Mouse (Mus musculus): ENCODE measurements at regions not wholly inside any gene's neighbourhood (a gene's known extent, or its start where the extent isn't known, plus 50 kb on each side); places are given as distances from the start of the nearest gene placed in this dataset.

DNA sequence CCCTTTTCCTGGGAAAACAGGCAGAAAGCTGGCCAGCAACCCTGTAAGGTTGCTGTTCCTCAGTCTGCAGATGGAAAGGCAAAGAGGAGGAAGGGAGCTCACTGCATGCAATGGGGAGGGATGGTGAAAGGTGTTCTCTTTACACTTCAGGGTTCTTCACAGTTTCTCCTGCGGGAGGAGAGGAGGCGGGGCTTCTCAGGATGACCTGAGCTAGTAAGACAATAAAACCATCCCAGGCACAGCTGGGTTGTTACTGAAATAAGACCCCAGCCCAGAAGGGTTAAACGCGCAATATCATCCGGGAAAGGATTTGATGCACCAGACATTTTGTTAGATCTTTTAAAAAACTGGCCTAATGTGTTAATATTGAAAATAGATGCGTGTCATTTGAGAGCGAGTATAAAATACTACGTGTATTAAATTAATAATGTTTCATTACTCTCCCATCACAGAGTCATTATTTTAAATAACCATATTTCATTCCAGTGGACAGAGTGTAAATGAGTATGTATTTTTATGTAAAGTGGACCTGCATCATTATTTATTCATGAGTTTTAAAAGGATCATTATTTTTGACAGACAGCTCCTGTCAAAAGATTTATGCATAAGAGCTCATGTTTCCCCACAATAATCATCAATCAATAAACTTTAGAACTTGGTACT, 409.8 kb downstream of the Rnd3 start:
- H3K27me3 ChIP-seq (ENCODE audit: control insufficient read depth, insufficient read depth, low read length): no peaks in the 10 kb centered on the region
- ATAC-seq (ENCODE audit: low FRiP score): no peak
- no peak overlapping the region for H3K4me2 ChIP-seq (replicated peaks)
- H3K9me3 ChIP-seq (ENCODE audit: control insufficient read depth, low read length): no peaks in the 10 kb centered on the region
- H3K36me3 ChIP-seq (replicated peaks; ENCODE audit: control insufficient read depth, insufficient read depth): no peaks in the 10 kb centered on the region
- no peak overlapping the region for H3K4me3 ChIP-seq (replicated peaks; ENCODE audit: low read length)
- H3K27ac ChIP-seq: no peak overlapping the region
- peaks cover 22% of the 10 kb centered on the region for H3K4me1 ChIP-seq (replicated peaks; ENCODE audit: control insufficient read depth, insufficient read depth, low read length)
- DNase-seq (ENCODE audit: low spot score): no peak
- no peak overlapping the region for H3K9ac ChIP-seq
- WGBS: 32% methylated on average over 8 of the region's 8 CpGs

DNA sequence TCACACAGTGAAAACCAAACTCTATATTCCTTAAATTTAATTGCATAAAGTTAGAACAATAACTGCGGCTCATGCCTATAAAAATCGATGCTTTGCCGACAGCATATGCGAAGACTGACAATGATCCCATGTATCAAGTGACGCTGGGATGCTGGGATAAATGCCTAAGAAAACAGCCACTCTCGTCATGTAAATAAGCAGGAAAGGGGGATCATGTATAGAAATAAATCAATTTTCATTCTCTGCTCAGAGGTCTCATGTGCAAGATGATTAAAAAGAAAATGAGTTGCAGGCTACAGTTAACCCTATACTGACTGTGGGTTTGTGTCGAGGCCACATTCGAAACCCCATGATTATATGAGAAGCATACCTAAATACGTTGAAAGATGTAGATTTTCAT, 411.2 kb downstream of the Rnd3 start:
- Histone ChIP-seq H3K9me3 (ENCODE audit: control insufficient read depth, low read length) (no peaks in the 10 kb centered on the region), H3K4me3 (replicated peaks; ENCODE audit: low read length) (no peak overlapping the region), H3K27ac (peak overlapping the region; percentile 59), H3K36me3 (replicated peaks; ENCODE audit: control insufficient read depth, insufficient read depth) (no peaks in the 10 kb centered on the region), H3K4me2 (replicated peaks) (no peak overlapping the region), H3K27me3 (ENCODE audit: control insufficient read depth, insufficient read depth, low read length) (no peaks in the 10 kb centered on the region), H3K9ac (0 out of 2 replicates have a peak overlapping the region, but pooled peaks have one; percentile 10), H3K4me1 (replicated peaks; ENCODE audit: control insufficient read depth, insufficient read depth, low read length) (peaks cover 22% of the 10 kb centered on the region)
- WGBS: 42% methylated on average over 9 of the region's 9 CpGs
- ATAC-seq (ENCODE audit: low FRiP score): no peak
- no peak for DNase-seq (ENCODE audit: low spot score)

DNA sequence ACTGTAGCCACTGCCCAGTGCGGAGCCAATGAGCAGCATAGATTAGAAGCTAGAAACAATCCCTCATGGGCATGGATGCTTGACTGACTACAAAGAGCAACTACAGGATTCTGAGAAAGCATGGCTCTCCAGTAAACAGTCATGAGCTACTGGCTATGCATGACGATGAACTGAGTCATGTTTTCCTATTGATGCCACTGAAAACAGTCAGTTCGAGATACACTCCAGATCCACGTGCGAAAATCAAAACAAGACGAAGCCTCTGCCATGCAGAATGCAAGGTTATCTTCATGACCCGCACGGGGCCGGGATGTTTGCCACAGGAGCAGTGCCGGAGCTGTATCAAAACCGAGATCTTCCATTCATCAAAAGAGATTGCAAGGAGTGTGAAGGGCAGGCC, 413.9 kb downstream of the Rnd3 start:
- no peak overlapping the region for H3K9ac ChIP-seq
- H3K27ac ChIP-seq: no peak overlapping the region
- no peaks in the 10 kb centered on the region for H3K36me3 ChIP-seq (replicated peaks; ENCODE audit: control insufficient read depth, insufficient read depth)
- no peak overlapping the region for H3K4me2 ChIP-seq (replicated peaks)
- H3K27me3 ChIP-seq (ENCODE audit: control insufficient read depth, insufficient read depth, low read length): no peaks in the 10 kb centered on the region
- WGBS: 90% methylated on average over 11 of the region's 11 CpGs
- peaks cover 22% of the 10 kb centered on the region for H3K4me1 ChIP-seq (replicated peaks; ENCODE audit: control insufficient read depth, insufficient read depth, low read length)
- H3K4me3 ChIP-seq (replicated peaks; ENCODE audit: low read length): no peak overlapping the region
- H3K9me3 ChIP-seq (ENCODE audit: control insufficient read depth, low read length): no peaks in the 10 kb centered on the region
- ATAC-seq (ENCODE audit: low FRiP score) (no peak), DNase-seq (ENCODE audit: low spot score) (no peak)

DNA sequence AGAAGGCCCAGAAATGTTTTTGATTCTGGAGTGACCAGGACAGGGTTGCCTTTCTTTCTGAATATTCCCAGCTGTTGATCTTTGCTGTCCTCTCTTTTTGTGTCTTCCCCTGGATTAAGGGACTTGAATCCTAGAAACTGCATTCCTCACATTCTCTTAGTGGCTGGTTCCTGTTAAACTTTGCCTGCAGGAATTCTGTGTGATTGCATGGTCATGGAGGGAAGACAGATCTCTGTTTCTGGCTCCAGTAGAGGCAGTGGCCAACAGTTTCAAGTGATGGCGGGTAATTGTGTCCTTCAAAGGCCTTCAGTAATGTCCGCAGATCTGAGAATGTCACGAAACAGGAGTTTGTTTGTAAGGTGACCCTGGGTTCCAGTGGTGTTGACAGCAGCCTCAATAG, 410.1 kb upstream of the Mmadhc start:
- peaks cover 9% of the 10 kb centered on the region for H3K4me1 ChIP-seq (replicated peaks; ENCODE audit: control insufficient read depth, insufficient read depth, low read length)

DNA sequence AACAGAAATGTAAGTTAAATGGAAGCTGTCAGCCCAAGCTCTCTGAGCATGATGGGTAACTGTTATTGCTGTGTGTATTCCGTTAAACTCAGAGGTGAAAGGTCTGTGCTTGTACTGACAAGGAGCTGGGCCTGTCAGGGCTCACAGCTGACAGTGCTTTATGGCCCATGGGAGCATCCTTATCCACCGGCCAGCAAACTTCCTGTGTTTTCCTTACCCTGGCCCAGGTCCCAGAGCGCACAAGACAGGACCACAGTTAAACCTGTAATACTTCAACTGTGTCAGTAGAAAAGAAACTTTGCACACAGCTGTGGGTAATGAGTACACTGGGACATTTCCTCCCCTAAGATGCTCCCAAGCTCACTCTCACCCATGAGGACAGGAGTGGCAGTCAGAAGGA, 407.7 kb upstream of the Mmadhc start:
- peaks cover 12% of the 10 kb centered on the region for H3K4me1 ChIP-seq (replicated peaks; ENCODE audit: control insufficient read depth, insufficient read depth, low read length)
- H3K9ac ChIP-seq: no peak overlapping the region
- H3K4me2 ChIP-seq (replicated peaks): no peak overlapping the region
- ATAC-seq (ENCODE audit: low FRiP score) (no peak), DNase-seq (ENCODE audit: low spot score) (no peak)
- no peaks in the 10 kb centered on the region for H3K27me3 ChIP-seq (ENCODE audit: control insufficient read depth, insufficient read depth, low read length)
- no peak overlapping the region for H3K4me3 ChIP-seq (replicated peaks; ENCODE audit: low read length)
- no peaks in the 10 kb centered on the region for H3K9me3 ChIP-seq (ENCODE audit: control insufficient read depth, low read length)
- 48% methylated on average over 3 of the region's 3 CpGs for WGBS
- H3K36me3 ChIP-seq (replicated peaks; ENCODE audit: control insufficient read depth, insufficient read depth): no peaks in the 10 kb centered on the region
- H3K27ac ChIP-seq: no peak overlapping the region

More for the DNA sequence above, 410.1 kb upstream of the Mmadhc start:
- Histone ChIP-seq H3K9me3 (ENCODE audit: control insufficient read depth, low read length) (no peaks in the 10 kb centered on the region), H3K36me3 (replicated peaks; ENCODE audit: control insufficient read depth, insufficient read depth) (no peaks in the 10 kb centered on the region), H3K27ac (no peak overlapping the region), H3K4me3 (replicated peaks; ENCODE audit: low read length) (no peak overlapping the region), H3K9ac (no peak overlapping the region), H3K27me3 (ENCODE audit: control insufficient read depth, insufficient read depth, low read length) (no peaks in the 10 kb centered on the region), H3K4me2 (replicated peaks) (no peak overlapping the region)
- WGBS: 61% methylated on average over 3 of the region's 3 CpGs
- DNase-seq (ENCODE audit: low spot score) (no peak), ATAC-seq (ENCODE audit: low FRiP score) (no peak)

DNA sequence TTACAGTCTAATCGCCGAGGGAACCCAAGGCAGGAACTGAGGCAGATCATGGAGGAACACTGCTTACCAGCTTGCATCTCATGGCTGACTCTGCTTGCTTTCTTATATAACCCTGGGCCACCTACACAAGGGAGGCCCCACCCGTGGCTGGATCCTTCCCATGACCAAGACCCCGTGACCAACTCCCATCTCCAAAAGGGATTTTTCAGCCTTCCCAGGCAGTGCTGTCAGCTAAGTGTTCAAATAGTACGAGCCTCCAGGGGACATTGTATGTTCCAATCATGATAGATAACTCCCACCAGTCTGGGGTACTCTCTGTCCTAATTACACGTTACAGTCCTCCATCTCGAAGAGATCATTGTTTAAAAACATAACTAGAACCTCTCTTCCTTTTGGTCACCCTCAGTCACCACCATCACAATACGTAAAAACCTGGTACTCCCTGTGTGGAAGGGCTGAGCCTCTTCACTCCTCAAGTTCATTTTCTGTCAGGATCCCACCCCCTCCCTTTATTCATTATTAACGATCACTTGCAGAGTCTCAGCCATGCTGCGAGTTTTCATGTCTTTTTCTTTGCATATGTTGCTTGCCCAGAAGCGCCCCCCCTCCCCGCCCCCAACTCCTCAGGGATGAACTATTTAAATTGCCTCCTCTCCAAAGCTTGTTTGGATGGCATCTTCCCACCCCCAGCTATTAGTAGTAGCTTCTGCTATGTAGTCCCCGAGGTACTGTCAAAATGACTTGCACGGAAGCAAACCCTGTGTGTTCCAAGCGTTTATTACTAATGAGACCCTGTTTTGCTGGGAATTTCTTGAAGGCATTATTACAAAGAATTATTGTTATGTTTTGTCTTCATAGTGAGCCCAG, 406.2 kb upstream of the Mmadhc start:
- no peak overlapping the region for H3K4me3 ChIP-seq (replicated peaks; ENCODE audit: low read length)
- WGBS: 45% methylated on average over 15 of the region's 15 CpGs
- DNase-seq (ENCODE audit: low spot score): peak; percentile 40
- H3K4me2 ChIP-seq (replicated peaks): no peak overlapping the region
- no peak overlapping the region for H3K9ac ChIP-seq
- no peaks in the 10 kb centered on the region for H3K36me3 ChIP-seq (replicated peaks; ENCODE audit: control insufficient read depth, insufficient read depth)
- no peaks in the 10 kb centered on the region for H3K9me3 ChIP-seq (ENCODE audit: control insufficient read depth, low read length)
- ATAC-seq (ENCODE audit: low FRiP score): peak; percentile 60; the same call in 1 of the 2 replicates
- H3K27me3 ChIP-seq (ENCODE audit: control insufficient read depth, insufficient read depth, low read length): no peaks in the 10 kb centered on the region
- H3K27ac ChIP-seq: 0 out of 2 replicates have a peak overlapping the region, but pooled peaks have one; percentile 47
- H3K4me1 ChIP-seq (replicated peaks; ENCODE audit: control insufficient read depth, insufficient read depth, low read length): peaks cover 12% of the 10 kb centered on the region

DNA sequence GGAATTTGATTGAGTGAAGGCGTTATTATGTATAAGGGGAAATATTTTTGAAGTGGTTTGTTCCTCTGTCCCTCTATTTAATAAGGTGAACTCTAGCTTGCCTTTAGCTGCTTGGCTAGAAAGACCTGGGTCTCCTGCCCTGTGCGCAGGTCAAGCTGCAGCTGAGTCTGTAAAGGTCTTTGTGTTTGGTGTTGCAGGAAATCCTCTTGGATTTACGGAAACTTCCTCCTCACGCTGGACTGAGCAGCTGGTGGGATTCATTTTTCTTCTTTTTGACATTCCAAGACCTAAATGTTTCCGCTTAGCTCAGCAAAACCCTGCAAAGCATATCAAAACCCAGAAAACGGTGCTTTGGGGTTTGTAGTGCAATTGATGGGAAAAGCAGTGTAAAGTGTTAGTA, 402.2 kb upstream of the Mmadhc start:
- no peaks in the 10 kb centered on the region for H3K27me3 ChIP-seq (ENCODE audit: control insufficient read depth, insufficient read depth, low read length)
- no peak overlapping the region for H3K27ac ChIP-seq
- no peaks in the 10 kb centered on the region for H3K9me3 ChIP-seq (ENCODE audit: control insufficient read depth, low read length)
- DNase-seq (ENCODE audit: low spot score): no peak
- peaks cover 12% of the 10 kb centered on the region for H3K4me1 ChIP-seq (replicated peaks; ENCODE audit: control insufficient read depth, insufficient read depth, low read length)
- H3K36me3 ChIP-seq (replicated peaks; ENCODE audit: control insufficient read depth, insufficient read depth): no peaks in the 10 kb centered on the region
- no peak for ATAC-seq (ENCODE audit: low FRiP score)
- no peak overlapping the region for H3K4me3 ChIP-seq (replicated peaks; ENCODE audit: low read length)
- WGBS: 78% methylated on average over 6 of the region's 6 CpGs
- H3K4me2 ChIP-seq (replicated peaks): no peak overlapping the region
- no peak overlapping the region for H3K9ac ChIP-seq

DNA sequence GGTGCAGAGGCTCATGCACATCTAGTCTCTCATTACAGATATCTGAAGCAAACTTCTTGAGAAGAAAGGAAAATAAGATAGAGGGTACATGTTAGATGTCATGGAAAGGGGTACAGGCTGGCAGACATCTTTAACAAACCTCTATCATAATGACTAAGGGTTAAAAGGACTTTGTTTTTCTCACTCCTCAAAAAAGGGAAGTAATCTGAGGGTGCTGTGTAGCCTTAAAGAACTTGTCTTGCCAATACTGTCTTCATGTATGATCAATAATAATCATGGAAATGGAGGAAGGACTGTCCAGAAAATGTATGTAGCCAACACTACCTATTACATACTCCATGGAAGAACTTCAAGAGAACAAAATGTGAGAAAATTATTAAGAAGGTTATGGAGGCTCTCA, 400.0 kb upstream of the Mmadhc start:
- H3K4me2 ChIP-seq (replicated peaks): no peak overlapping the region
- no peaks in the 10 kb centered on the region for H3K36me3 ChIP-seq (replicated peaks; ENCODE audit: control insufficient read depth, insufficient read depth)
- no peaks in the 10 kb centered on the region for H3K9me3 ChIP-seq (ENCODE audit: control insufficient read depth, low read length)
- ATAC-seq (ENCODE audit: low FRiP score) (no peak), DNase-seq (ENCODE audit: low spot score) (no peak)
- no peak overlapping the region for H3K27ac ChIP-seq
- no peak overlapping the region for H3K4me3 ChIP-seq (replicated peaks; ENCODE audit: low read length)
- no peaks in the 10 kb centered on the region for H3K27me3 ChIP-seq (ENCODE audit: control insufficient read depth, insufficient read depth, low read length)
- no peak overlapping the region for H3K9ac ChIP-seq
- peaks cover 6% of the 10 kb centered on the region; the same call in 1 of the 2 replicates for H3K4me1 ChIP-seq (replicated peaks; ENCODE audit: control insufficient read depth, insufficient read depth, low read length)

DNA sequence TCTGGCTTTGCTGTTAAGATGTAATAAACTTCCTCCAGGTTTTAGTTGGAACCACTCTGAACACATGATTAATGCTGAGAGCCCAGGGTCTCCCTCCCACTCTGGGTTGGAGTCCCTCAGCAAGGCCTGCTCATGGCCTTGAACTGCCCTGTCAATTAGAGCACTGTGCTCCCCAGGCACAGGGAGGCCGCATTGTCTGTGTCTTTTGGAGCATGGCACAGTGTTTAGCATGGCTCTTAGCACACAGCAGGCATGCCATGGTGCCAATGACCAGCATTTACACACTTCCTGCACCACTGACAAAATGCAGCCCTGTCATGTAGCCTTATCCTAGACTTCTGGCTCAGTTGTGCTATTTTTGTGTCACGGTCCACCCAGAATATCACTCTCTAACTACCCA, 398.2 kb upstream of the Mmadhc start:
- Histone ChIP-seq H3K9ac (no peak overlapping the region), H3K27ac (no peak overlapping the region), H3K4me2 (replicated peaks) (no peak overlapping the region), H3K9me3 (ENCODE audit: control insufficient read depth, low read length) (no peaks in the 10 kb centered on the region), H3K4me1 (replicated peaks; ENCODE audit: control insufficient read depth, insufficient read depth, low read length) (0 out of 2 replicates have a peak, but pooled peaks cover 4% of the 10 kb centered on the region), H3K36me3 (replicated peaks; ENCODE audit: control insufficient read depth, insufficient read depth) (no peaks in the 10 kb centered on the region), H3K27me3 (ENCODE audit: control insufficient read depth, insufficient read depth, low read length) (no peaks in the 10 kb centered on the region), H3K4me3 (replicated peaks; ENCODE audit: low read length) (no peak overlapping the region)
- DNase-seq (ENCODE audit: low spot score): peak; percentile 58
- ATAC-seq (ENCODE audit: low FRiP score): peak; percentile 83; the same call in 1 of the 2 replicates
- 28% methylated on average over 2 of the region's 2 CpGs for WGBS
